Mouse (Mus musculus) right cerebral cortex, adult 2 months (tissue): ENCODE measurements around the gene Rab3ip.

Source experiments
- DNase-seq, 2 experiments: peaks; one replicate each; pipeline ENCODE4 v3.0.0; 2021 to 2022; ENCODE audit warnings: low spot score in 2 of 2

Gene Rab3ip

DNA sequence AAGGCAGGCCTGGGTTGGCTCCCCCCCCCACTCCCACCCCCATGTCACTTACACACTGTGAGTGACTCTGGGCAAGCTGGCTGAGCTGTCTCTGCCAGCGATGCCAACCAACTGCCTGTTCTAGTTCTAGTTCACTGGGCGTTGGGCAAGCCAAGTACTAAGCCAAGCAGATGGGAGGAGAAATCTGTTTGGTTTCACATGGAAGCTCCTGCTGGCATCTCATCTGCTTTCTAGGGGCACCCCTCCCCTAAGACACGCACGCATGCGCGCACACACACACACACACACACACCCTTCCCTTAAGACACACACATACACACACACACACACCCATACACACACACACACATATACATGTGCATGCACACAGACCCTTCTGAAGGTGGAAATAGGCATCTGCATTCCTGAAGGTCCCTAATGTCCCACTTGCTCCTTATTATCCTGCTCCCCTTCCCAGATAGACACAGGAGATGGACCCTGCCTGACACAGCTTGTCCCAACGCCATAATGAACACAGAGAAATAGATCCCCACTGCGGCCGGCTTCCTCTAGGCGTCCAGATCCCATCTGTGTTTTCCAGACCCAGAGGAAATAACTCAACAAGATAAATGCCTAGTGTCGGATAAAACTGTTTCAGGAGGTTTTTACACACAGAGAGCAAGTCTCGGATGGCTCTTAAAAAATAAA is 79.1 kb downstream of the Rab3ip start:
- DNase-seq, result peak in 1 of 2 experiments; percentile 28

DNA sequence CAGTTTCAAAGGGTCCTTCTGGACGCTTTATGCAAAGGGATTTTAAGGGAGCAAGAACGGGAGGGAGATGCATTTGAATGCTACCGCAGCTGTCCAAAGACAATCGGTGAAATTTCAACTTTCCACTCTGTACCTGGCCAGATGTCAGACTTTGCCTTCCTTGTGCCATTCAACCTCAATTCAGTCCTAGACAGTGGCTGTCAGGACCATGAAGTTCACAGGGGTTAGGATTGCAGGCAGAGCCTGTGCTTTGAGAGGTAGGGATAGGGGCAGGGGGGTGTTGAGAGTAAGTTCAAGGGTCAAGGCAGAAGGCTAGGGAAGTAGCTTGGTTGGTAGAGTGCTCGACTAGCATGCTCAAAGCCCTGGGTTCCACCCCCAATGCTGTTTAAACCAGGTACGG is 79.8 kb downstream of the Rab3ip start:
- DNase-seq, result no peak
